Mouse (Mus musculus) monocyte, adult 2 months (primary cell): ENCODE data around the gene Zfp91.

Experiments used
- DNase-seq, 2 experiments: peaks; one replicate each; pipeline ENCODE4 v3.0.0; 2022; ENCODE audit warnings: low spot score in 2 of 2, low read depth in 1 of 2

The Zfp91 gene

DNA sequence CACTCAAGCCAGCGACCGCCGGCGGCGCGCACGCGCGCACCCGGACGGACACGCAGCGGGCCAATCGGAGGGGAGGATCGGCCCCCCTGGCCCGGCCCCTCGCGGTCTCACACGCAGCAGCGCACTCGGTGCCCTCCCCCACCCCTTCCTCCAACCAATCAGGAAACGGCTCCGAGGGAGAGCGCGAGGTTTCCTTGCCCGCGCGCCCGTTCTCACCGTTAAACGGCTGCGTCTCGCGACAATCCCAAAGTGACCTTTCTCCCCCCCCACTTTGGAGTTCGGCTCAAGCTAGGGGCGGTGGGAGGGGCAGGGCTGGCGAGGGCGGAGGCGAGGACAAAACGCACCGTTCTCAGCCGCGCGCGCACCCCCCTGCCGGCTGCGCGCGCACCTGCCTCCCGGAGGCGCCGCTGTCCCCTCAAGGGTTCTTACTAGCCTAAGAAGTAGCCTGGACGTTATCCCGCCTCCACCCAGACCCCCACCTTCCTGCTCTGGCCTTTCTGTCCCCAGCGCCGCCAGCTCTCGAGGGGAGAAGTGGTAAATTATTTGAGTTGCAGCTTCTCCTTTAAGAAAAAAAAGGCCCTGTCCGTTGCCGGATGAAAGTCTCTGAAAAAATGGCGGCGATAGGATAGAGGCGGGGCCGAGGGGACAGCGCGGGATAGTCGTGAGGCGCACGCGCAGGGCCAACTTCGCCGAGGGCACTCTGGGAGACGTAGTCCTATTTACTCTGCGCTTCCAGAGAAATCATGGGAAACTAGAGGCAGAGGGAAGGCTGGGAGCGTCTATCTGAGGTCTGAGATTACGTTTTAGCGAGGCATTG lies at the start of gene Zfp91, which contains the start of gene Lpxn:
Gene Zfp91 (minus strand): TSS at position 616 of the 817 bp plus-strand sequence.
Gene Lpxn (plus strand): TSS at position 683 of the 817 bp plus-strand sequence.
- DNase-seq = peak; percentile 90 to 91

DNA sequence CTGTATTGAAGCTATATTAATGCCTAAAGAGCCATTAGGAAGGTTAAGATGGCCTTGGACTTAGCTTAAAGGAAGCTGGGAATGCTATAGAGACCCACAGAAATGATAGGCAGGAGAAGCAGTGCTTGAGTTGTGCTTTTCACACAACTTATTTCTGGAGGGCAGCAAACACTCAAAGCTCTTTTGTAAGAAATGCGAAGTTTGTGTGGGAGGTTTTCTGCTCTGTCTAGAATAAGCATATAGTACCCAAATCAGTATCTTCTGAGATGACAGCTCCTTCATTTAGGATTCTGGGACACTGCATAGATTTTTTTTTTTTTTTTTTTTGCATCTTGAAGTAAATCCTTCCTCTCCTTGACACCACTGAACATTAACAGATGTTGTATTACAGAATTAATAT lies 42.6 kb upstream of the Zfp91 start:
- DNase-seq = no peak

DNA sequence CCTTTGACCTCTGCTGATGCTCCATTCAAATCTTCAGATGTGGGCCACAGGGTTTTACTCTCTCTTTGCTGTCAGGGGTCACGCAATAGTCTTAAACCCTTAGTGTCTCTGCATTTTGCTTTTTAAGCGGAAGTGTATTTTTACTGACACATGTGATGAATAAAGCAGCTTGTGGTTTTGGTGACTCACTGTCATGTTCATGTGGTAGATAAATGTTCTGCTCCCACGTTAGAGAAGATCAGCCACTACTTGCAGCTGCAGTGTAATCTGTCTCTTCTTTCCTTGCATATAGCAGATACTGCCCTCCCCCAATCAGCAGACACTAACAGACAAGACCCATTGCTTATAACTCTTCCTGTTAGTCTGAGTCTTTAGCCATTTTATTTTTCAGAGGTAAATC lies 37.7 kb upstream of the Zfp91 start:
- peak in 1 of 2 experiments; percentile 31 for DNase-seq

DNA sequence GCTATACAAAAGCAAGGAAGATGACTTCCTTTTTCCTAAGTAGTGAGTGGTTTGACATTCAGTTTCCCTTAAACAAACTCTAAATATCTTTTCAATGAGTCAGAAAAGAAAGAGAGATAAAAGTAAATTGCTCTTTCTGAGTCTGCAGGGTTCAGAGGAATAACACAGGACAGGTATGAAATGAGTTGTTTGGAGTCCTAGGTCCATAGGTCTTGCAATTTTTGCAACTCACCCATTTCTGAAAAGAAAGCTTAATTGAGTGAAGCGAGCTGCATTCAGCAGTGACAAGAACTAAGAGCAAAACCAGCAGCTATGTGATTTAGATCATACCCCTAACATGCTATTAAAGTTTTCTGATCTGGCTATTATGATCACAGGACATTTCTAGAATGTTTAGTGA lies 35.6 kb upstream of the Zfp91 start:
- DNase-seq = no peak

DNA sequence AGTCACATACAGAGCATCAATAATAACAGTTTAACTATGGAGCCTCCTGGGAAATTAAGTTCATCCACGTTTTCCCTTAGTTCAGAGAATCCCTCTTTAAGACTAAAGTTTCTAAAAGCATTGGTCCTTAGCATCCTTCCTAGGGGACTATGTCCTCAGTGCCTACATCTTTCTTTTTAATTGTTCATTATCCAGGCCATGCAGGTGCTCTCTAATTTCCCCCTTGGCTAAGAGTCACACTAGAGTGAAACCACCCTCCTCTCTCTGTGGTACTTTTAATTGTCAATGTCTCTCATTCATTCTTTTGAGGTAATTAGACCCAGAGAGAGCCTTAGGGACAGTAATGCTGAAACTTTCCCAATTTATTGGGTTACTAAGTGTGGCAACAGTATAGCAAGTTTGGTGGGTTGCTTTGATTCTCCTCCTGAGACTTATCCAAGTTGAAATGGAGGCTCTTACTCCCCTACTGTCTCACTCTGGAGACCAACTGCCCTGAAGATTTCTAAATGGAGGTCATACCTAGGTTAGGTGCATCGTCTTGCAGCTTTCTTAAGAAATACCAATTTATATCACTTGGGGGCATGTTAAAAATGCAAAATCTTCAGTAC lies 35.0 kb upstream of the Zfp91 start:
- no peak for DNase-seq

DNA sequence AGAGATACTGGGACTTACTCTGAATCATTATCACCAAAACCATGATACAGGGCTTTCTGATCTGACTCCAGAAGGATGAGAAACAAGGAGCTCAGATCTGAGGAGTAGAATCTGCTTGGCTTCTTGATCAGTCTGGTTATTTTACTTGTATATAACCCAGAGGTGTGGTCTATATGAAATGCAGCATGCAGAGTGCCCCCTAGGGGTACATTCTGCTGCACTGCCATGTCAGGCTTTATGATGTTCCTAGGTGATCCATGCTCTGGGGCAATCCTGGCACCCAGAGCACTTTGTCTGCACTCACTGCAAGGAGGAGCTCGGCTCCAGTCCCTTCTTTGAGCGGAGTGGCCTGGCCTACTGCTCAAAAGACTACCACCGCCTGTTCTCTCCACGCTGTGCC lies 28.6 kb upstream of the Zfp91 start:
- DNase-seq = no peak

DNA sequence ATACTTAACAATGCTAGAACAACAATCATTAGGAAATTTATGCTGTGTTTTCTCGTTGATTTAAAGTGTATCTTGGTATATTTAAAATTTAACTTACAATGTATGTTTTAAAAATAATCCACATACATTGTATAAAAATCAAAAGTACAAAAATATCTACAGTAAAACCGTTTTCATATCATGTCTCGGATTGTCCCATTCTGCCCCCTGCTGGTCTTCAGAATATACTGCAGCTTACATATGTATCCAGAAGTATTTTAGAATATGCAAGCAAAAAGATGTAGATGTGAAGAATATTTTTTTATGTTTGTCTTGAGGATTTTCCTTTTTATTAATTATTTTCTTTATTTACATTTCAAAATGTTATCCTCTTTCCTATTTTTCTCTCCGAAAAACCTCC lies 24.5 kb upstream of the Zfp91 start:
- DNase-seq = no peak

DNA sequence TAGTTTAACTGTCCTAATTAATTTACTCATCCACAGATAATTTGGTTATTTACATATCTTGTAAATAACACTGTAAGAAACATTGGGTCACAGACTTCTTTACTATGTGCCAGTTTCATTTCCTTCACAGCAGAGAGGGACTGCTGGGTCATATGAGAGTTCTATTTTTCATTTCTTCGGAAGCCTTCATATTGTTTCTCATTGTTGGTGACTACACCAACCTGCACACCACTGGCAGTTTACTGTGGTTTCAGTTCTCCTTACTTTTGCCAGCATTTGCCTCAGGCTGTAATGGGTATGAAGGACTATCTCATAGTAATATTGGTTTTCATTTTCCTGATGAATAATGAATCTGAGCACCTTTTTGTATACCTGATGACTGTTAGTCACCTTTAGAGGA lies 22.6 kb upstream of the Zfp91 start:
- no peak for DNase-seq

DNA sequence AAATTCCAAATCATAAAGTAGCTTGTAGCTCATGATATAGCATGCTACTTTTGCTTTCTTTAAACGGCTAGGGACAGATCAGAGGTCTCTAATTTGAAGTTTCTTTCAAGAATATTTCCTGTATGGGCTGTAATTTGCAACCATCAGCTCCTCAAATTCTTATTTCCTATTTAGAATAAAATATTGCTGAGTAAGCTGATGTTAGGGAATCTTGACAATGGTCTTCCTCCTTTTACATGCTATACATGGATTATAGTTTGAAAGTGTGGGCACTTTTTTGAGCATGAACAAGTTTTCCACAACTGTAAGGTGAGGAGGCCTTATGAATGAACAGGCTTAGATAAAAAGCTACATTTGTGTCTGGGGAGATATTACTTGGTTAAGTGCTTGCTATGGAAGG lies 18.0 kb upstream of the Zfp91 start:
- no peak for DNase-seq

DNA sequence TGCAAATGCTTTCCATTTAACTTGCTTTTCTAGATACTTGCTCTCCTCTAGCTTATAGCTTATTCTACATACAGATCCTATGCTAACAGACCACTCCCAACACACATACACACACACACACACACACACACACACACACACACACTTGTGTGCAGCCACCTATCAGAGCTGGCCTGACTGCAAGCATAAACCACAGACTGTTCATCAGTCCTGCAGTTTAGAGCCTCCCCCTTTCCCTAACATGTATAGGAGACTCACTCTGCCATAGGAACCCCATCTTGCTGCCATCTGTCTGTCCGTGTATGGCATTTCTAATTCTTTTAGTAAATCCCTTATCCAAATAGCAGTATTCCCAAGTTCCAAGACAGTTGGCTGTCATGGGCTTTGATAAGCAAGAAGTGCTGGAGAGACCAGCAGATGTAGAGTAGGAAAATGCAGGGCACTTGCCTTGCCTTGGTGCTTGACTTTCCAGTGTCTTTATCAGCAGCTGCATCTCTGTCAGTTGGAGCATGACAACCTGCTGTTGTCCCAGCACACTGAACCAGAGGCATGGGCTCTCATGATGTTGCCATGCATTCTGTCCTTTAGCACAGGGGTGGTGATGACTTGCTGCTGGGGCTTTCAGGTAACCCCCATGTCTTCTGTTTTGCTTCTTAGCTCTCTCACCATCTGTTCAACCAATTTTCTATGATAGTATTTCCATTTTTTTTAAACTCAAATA lies 16.9 kb upstream of the Zfp91 start:
- no peak for DNase-seq

DNA sequence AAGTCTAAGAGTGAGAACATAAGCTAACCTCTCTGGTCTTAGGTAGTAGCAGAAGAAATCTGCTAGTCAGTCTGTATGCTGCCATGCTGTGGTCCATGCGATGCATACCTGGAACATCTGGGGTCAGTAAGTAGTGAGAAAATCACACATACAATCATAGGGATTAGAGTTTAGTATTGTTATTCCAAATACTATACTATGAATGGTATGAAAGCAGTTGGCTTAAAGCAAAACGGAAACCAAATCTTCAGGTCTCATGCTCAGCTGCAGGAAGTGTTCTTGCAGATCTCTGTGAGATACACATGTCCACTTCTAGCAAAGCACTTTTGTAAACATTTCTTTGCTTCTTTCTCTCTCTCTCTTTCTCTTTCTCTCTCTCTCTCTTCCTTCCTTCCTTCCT lies 10.3 kb upstream of the Zfp91 start:
- DNase-seq = no peak

DNA sequence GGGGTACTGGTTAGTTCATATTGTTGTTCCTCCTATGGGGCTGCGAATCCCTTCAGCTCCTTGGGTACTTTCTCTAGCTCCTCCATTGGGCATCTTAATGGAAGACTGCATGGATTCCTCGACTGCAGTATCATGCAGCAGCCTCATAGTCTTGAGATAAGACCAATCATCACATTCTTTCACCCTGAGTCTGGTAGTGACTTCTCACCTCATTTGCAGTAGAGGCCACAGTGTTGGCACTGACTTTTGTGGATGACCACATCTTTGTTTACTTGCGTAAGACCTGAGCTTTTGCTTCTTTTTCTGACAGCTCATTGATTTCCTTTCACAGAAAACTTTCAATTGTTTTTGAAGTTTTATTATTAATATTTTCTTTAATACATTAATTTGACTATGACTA lies 9.8 kb upstream of the Zfp91 start:
- no peak for DNase-seq

DNA sequence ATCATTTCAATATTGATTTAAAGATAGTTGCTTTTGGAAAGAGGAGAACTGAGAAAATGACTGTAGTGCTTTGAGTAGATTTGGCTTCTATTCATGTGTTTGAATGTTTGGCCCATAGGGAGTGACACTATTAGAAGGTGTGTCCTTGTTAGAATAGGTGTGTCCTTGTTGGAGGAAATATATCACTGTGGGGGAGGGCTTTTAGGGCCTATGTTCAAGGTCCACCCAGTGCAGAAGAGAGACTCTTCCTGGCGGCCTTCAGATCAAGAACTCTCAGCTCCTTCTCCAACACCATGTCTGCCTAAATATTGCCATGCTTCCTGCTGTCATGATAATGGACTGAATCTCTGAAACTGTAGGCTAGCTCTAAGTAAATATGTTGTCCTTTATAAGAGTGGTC lies 8.3 kb upstream of the Zfp91 start:
- DNase-seq = no peak

DNA sequence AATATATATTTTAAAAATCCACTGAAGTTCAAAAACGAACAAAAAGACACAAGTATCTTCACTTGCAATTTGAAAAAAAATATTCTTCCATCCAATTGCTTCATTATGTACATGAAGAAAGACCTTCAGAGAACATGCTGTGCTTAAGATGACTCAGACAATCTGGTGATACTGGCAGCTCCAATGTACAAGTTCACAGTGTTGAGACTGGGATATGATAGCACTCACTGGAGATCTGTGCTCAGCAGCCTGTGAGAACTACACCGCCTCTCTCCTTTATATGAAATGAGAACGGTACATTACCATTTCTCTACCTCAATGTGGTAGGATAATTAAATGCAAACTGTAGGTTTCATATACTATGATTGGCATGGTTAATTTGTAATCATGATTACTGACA lies 6.9 kb upstream of the Zfp91 start:
- DNase-seq = no peak

DNA sequence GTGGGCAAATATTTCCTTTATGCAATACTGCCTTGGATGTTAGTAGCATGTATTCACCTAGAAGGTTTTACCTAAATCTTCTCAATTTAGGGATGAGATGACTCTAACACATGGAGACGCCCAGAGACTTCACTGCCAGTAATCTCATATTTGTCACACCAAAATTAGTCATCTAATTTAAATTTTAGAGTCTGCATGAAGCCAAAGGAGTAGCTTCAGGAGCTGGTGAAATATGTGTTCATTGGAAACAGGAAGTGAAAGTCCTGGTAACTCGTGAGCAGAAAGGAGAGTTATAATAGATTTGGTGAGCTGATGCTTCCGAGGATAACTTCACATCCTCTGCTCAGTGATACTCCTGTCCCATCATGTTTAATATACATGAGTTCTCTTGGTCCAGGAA lies 5.1 kb upstream of the Zfp91 start:
- DNase-seq = peak in 1 of 2 experiments; percentile 30

DNA sequence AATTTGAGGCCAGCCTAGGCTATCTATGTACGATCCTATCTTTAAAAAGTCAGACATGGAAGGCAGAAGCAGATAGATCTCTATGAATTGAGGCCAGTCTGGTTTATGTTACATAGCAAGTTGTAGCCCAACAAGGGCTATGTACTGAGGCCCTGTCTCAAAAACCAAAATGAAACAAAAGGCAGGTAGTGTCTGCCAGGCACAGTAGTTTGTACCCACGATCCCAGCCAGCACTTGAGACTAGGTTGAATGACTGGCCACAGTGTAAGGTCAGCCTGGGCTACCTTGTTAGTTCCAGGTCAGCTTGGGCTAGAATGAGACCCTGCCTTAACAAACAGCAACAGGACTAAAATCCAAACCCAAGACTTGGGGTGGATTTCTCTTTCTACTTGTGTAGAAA lies 4.7 kb upstream of the Zfp91 start:
- no peak for DNase-seq

DNA sequence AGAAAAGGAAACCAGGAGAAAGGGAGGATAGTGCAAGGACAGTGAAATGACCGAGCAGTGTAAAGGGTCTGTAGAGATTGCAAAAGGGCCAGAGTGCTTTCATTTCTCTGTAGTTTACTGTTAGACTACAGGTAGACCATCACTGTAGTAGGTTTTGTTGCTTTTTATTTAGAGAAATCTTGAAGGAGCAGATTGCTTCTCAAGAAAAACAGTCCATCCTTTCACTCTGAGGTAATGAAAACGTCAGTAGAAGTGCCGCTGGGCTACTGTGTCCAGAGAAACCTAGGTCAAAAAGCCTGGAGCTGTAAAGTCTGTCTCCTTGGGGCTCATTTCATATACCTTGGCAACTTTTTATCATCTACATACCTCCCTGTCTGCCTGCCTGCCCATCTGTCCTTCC lies 3.2 kb upstream of the Zfp91 start:
- no peak for DNase-seq

DNA sequence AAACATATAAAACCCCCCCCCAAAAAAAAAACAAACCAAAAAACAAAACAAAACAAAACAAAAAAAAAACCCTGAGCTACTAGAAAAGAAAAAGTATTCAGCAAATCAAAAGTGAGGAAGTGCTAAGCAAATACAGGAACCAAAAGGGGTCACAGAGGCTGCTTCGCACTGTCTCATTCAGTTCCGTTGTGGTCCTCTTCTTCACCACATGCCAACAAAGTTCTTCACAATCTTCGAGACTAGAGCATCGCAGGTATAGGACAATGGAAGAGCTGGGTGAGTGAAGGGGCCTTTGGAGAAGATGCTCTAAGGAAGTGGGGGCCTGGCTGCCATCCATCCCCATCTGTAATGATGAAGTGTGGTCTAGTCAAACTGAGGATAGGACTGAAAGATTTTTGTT lies 2.5 kb upstream of the Zfp91 start:
- DNase-seq = peak; percentile 29 to 58

DNA sequence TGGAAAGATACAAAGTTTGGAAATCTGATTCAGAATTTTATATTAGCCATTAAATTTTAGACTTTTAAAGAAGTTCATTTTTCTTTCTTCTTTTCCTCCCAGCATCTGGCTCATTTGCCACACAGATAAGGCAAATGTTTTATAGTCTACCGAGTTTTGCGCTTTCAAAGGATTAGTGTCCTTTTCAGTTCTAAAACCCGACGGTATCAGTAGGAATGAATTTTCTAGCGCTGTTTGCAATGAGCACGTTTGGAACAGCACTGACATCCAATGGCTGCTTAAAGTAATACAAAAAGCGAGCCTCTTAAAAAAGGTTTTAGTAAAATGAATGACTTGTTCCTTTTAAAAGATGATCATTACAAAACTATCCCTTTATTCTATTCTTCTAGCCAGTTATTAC lies 1.1 kb upstream of the Zfp91 start:
- DNase-seq = no peak

DNA sequence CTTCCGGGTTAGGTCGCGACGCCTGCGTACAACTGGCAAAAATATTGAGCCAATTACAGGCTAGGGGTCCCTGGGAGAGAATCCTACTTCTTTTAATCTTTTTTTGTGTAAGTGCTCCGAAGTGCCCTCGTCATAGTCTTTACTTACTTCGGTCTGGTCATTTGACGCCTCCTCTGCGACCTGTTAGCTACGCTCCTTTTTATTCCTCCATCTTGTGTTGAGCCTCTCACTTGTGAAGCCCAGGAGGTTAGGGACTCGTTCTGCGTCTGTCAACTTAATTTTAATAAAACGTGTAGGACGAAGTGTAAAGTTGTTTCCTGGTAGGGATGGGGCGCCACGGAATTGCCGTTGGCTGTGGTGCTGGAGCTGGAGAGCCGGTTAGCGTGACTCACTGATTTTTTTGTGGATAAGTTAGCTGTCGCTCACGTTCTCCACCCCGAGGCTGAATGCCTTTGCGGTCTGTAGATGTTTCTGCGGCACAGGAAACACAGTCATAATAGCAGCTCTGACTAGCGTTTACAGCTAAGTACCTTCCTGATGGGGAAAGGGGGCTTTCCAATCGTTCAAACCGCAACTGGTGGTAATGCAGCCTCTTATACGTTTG lies 504 bp upstream of the Zfp91 start:
- DNase-seq = peak; percentile 77 to 79

DNA sequence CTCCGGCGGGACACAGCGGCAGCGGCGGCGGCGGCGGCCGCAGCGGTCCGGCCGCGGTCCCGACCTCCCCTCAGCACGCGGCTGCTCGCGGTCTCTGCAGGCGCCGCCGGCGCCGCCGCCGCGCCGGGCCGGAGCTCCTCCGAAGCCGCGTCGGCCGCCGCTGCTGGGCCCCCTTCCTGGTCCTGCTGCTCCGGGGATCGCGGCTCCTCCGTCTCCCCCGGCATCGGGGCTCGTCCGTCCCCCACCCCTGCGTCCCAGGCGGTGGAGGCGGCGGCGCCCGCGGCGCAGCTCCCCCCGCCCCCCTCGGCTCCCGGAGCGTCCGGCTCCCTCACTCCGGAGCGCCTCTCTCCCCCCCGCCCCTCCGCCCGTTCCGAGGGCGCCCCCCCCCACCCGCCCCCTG lies 816 bp downstream of the Zfp91 start:
- DNase-seq = no peak
